Mouse (Mus musculus) olfactory bulb, adult 2 months (tissue): ENCODE results near the gene 4930535I16Rik. TPM values are rescaled to one million over a fixed set of nuclear protein-coding genes. Genes with fewer than 3 reads are reported as not detected.

Experiments
- H3K27ac ChIP-seq: fragments of 200-500 bp; 2 replicates; pipeline ENCODE4 v1.5.1; 2012; ENCODE audit warnings: low read depth, low read length; ENCODE audit not compliant: insufficient read depth
- H3K4me1 ChIP-seq: fragments of 200-500 bp; 2 replicates; pipeline ENCODE4 v1.6.1; 2012; ENCODE audit warnings: low read length; ENCODE audit not compliant: control insufficient read depth, insufficient read depth
- H3K4me3 ChIP-seq: fragments of 200-500 bp; 2 replicates; pipeline ENCODE4 v1.5.1; 2012; ENCODE audit warnings: mild to moderate bottlenecking, low read depth, low read length, moderate library complexity; ENCODE audit not compliant: insufficient read depth
- CTCF ChIP-seq: fragments of 200-500 bp; IDR thresholded peaks from 2 replicates; pipeline ENCODE4 v1.5.1; 2012; ENCODE audit warnings: low read depth, mild to moderate bottlenecking, low read length, moderate library complexity; ENCODE audit not compliant: insufficient read depth
- POLR2A ChIP-seq: fragments of 200-500 bp; IDR thresholded peaks from 2 replicates; pipeline ENCODE4 v1.6.1; 2012; ENCODE audit warnings: mild to moderate bottlenecking, low read depth, low read length, moderate library complexity; ENCODE audit not compliant: insufficient read depth
- WGBS: fragments of 180-500 bp; shearing (Covaris S2); methylation state at CpG from one replicate; pipeline ENCODE4 v1.1.7; 2018; 5-methylcytosine and 5-hydroxymethylcytosine counted together
- polyA plus RNA-seq: library from polyadenylated mRNA; stranded (reverse); fragments of >200 nt; gene quantifications from 2 replicates; pipeline ENCODE4 v1.2.4, GENCODE M21; 2012; ENCODE audit warnings: low replicate concordance; ENCODE audit not compliant: missing spikeins, insufficient read depth, insufficient read length

Gene 4930535I16Rik
- not detected in 2 replicates for polyA plus RNA-seq

GRCm38 (mm10) chr4:123917548-123918140 is at the start of gene 4930535I16Rik:
Gene 4930535I16Rik, minus strand, starts transcription at chr4:123918022.
- TF ChIP-seq POLR2A, result no peak
- no peak for TF ChIP-seq CTCF
- under 1% methylated on average over 63 of the region's 63 CpGs for WGBS
- peak within 1 kb of the TSS; percentile 91 for H3K4me3 ChIP-seq
- peaks cover 2% of the 10 kb centered on the region; the same call in 1 of the 2 replicates for H3K4me1 ChIP-seq
- peak within 1 kb of the TSS; percentile 79; the same call in 1 of the 2 replicates for H3K27ac ChIP-seq

DNA sequence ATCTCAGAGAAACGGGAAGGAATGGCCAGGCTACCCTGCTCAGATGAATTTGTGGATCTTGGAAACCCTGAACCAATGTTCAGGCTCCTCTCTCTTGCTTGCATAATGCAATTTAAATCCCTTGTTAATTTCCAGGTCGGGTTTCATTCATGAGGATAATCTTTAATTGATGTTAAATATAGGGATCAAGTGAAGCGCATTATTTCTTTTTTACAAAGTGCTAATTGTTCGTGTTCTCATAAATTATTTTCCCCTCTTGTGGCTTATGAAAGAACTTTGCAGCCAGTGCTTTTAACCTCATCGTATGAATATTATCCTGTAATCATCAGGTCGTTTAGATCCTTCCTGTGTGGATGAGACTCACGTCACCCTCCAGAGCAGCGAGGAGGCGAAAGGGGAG is 44.9 kb upstream of the 4930535I16Rik start:
- Histone ChIP-seq H3K4me1 (peaks cover 2% of the 10 kb centered on the region; the same call in 1 of the 2 replicates), H3K4me3 (no peak overlapping the region), H3K27ac (no peak overlapping the region)
- 22% methylated on average over 9 of the region's 9 CpGs for WGBS
- TF ChIP-seq POLR2A (no peak), CTCF (no peak)

DNA sequence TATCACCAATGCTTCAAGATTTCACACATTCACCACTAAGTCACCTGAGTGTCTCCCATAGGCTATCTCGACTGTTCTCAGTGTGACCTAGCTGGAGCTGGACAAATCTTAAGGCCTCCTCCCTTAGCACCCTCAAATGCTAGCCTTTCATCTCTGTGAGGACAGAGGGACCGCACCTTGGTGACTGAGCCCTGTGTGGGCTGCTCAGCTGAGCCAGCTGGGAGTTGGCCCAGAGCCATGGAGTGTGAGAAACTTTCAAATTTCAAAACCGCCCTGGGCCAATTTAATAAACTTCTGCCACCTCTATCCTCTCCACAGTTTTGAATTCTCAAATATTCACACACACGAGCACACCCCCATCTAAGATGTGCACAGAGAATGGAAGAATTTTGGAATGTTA is 43.1 kb upstream of the 4930535I16Rik start:
- no peak overlapping the region for H3K4me3 ChIP-seq
- WGBS, result 79% methylated on average over 4 of the region's 4 CpGs
- TF ChIP-seq CTCF (no peak), POLR2A (no peak)
- peaks cover 8% of the 10 kb centered on the region for H3K4me1 ChIP-seq
- H3K27ac ChIP-seq, result no peak overlapping the region

- no peak for TF ChIP-seq POLR2A
- no peak for TF ChIP-seq CTCF
- WGBS, result 80% methylated on average over 4 of the region's 4 CpGs
- peaks cover 7% of the 10 kb centered on the region for H3K4me1 ChIP-seq
Observed at GRCm38 (mm10) chr4:123957891-123958290, 40.1 kb upstream of the 4930535I16Rik start.

GRCm38 (mm10) chr4:123957492-123957808 is 39.6 kb upstream of the 4930535I16Rik start:
- WGBS, result 74% methylated on average over 4 of the region's 4 CpGs
- H3K4me3 ChIP-seq, result no peak overlapping the region
- no peak for TF ChIP-seq CTCF
- no peak for TF ChIP-seq POLR2A
- peaks cover 6% of the 10 kb centered on the region for H3K4me1 ChIP-seq
- no peak overlapping the region for H3K27ac ChIP-seq

More at GRCm38 (mm10) chr4:123957891-123958290, 40.1 kb upstream of the 4930535I16Rik start:
- no peak overlapping the region for H3K4me3 ChIP-seq
- no peak overlapping the region for H3K27ac ChIP-seq

- H3K27ac ChIP-seq, result no peak overlapping the region
- WGBS, result 6% methylated on average over 31 of the region's 31 CpGs
- no peak overlapping the region for H3K4me3 ChIP-seq
- TF ChIP-seq CTCF, result peak; percentile 71
- TF ChIP-seq POLR2A, result no peak
- peaks cover 6% of the 10 kb centered on the region for H3K4me1 ChIP-seq
Observed at GRCm38 (mm10) chr4:123956703-123957491, 39.1 kb upstream of the 4930535I16Rik start.

GRCm38 (mm10) chr4:123952059-123952458 is 34.2 kb upstream of the 4930535I16Rik start:
- WGBS, result 57% methylated on average over 8 of the region's 8 CpGs
- Histone ChIP-seq H3K27ac (no peak overlapping the region), H3K4me1 (peaks cover 5% of the 10 kb centered on the region; the same call in 1 of the 2 replicates), H3K4me3 (no peak overlapping the region)
- TF ChIP-seq POLR2A, result no peak
- no peak for TF ChIP-seq CTCF

DNA sequence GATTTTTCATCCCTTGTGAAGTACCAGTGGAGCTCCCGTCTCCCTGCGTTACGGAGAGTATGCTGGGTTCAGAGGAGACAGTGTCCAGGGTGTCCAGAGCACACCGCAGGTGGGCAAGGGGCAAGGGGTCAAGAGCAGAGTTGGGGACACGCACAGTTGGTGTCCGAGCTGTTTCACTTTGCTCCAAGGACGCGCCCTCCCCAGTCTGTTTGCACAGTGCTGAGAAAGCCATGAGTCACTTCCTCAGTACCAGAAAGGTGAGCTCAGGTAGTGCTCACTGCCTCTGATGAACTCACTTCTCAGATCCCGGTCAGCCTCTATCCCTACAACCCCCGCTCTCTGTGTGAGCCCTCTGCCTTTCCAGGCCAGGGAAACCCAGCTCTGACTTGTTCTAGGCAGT is 31.8 kb upstream of the 4930535I16Rik start:
- H3K4me1 ChIP-seq, result 0 out of 2 replicates have a peak, but pooled peaks cover 2% of the 10 kb centered on the region
- no peak overlapping the region for H3K27ac ChIP-seq
- TF ChIP-seq CTCF (no peak), POLR2A (no peak)
- WGBS, result 91% methylated on average over 10 of the region's 10 CpGs
- no peak overlapping the region for H3K4me3 ChIP-seq

DNA sequence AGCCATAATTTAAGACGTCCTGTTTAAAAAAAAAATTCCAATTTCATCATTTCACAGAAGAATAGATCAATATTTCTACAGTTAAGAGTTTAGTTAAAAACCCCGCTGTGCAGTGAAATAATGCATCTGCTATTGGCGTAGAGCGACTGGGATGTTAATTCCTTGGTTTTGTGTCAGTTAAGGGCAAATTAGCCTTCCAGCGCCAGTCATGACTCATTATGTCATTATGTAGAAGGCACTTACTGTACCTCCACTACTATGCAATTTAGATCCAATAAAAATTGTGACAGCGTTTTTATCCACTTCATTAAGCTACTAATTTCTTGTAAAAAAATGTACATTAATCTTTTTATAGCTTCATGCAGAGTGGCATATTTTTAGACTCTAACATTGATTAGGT is 31.1 kb upstream of the 4930535I16Rik start:
- WGBS, result 56% methylated on average over 6 of the region's 6 CpGs
- Histone ChIP-seq H3K4me1 (0 out of 2 replicates have a peak, but pooled peaks cover 2% of the 10 kb centered on the region), H3K4me3 (no peak overlapping the region), H3K27ac (no peak overlapping the region)
- TF ChIP-seq CTCF (no peak), POLR2A (no peak)
